Mouse (Mus musculus): Measurements from ENCODE around the gene B4galnt2.

The B4galnt2 gene

GRCm38 (mm10) chr11:95826317-95827167, 88.1 kb downstream of the B4galnt2 start:
- no peak for DNase-seq (ENCODE audit: low read depth)

GRCm38 (mm10) chr11:95825625-95826024, 89.1 kb downstream of the B4galnt2 start:
- no peak for DNase-seq (ENCODE audit: low read depth)

- no peak for DNase-seq (ENCODE audit: low read depth)
These were observed 89.8 kb downstream of the B4galnt2 start for GRCm38 (mm10) chr11:95824877-95825243.

GRCm38 (mm10) chr11:95824071-95824876, 90.4 kb downstream of the B4galnt2 start, which contains the start of gene Phospho1:
TSS of gene Phospho1 (plus strand) at chr11:95824499.
- peak; percentile 81 for DNase-seq (ENCODE audit: low read depth)

GRCm38 (mm10) chr11:95822437-95822836, 92.3 kb downstream of the B4galnt2 start:
- DNase-seq (ENCODE audit: low read depth): no peak

GRCm38 (mm10) chr11:95821511-95821910, 93.2 kb downstream of the B4galnt2 start:
- DNase-seq (ENCODE audit: low read depth): no peak

- no peak for DNase-seq (ENCODE audit: low read depth)
These were observed 95.6 kb downstream of the B4galnt2 start for GRCm38 (mm10) chr11:95819138-95819537.

Data from c-Kit-positive CD71-positive TER-119-negative erythroid progenitor cells, embryonic 14.5 days (primary cell).